Mouse (Mus musculus) megakaryocyte, embryonic 14.5 days (primary cell): ENCODE measurements around the gene Fmod. TPM values are rescaled to one million over a fixed set of nuclear protein-coding genes. Genes with fewer than 3 reads are reported as not detected.

Source experiments
- H3K27me3 ChIP-seq: replicated peaks from 2 replicates; pipeline ENCODE3; 2012; ENCODE audit warnings: inconsistent platforms
- H3K36me3 ChIP-seq: replicated peaks from 2 replicates; pipeline ENCODE3; 2012; ENCODE audit warnings: low read length, inconsistent platforms, mixed read lengths
- H3K4me1 ChIP-seq: 2 replicates; pipeline ENCODE4 v1.6.1; 2012; ENCODE audit warnings: inconsistent platforms
- H3K4me3 ChIP-seq: replicated peaks from 2 replicates; pipeline ENCODE3; 2012; ENCODE audit warnings: moderate library complexity, mild to moderate bottlenecking, inconsistent platforms
- H3K9me3 ChIP-seq: 2 replicates; pipeline ENCODE4 v1.6.1; 2012; ENCODE audit warnings: inconsistent platforms
- FLI1 ChIP-seq: IDR thresholded peaks from 2 replicates; pipeline ENCODE4 v1.6.1; 2012; ENCODE audit warnings: low read length, inconsistent platforms, mixed read lengths
- GATA1 ChIP-seq: IDR thresholded peaks from 3 replicates; pipeline ENCODE4 v1.6.1; 2012; ENCODE audit warnings: mixed read lengths, low read length, inconsistent platforms, borderline replicate concordance
- polyA plus RNA-seq: library from polyadenylated mRNA; stranded (reverse); fragments of >175 nt; gene quantifications from 2 replicates; pipeline ENCODE4 v1.2.3, GENCODE M21; 2012; ENCODE audit warnings: low replicate concordance; ENCODE audit not compliant: insufficient read depth

The Fmod gene
- polyA plus RNA-seq, 1 experiment: not detected

GRCm38 (mm10) chr1:134038336-134038735, 1.3 kb downstream of the Fmod start:
- Histone ChIP-seq H3K27me3 (peaks cover 67% of the 10 kb centered on the region), H3K4me1 (peaks cover under 1% of the 10 kb centered on the region; the same call in 1 of the 2 replicates), H3K9me3 (peaks cover 4% of the 10 kb centered on the region; the same call in 1 of the 2 replicates), H3K36me3 (no peaks in the 10 kb centered on the region), H3K4me3 (no peak overlapping the region)
- TF ChIP-seq GATA1 (no peak), FLI1 (no peak)

- H3K4me3 ChIP-seq: no peak overlapping the region
- H3K36me3 ChIP-seq: no peaks in the 10 kb centered on the region
- peaks cover 4% of the 10 kb centered on the region; the same call in 1 of the 2 replicates for H3K9me3 ChIP-seq
- H3K4me1 ChIP-seq: peaks cover 4% of the 10 kb centered on the region; the same call in 1 of the 2 replicates
- no peak for TF ChIP-seq FLI1
- no peak for TF ChIP-seq GATA1
- peaks cover 68% of the 10 kb centered on the region for H3K27me3 ChIP-seq
Measured at GRCm38 (mm10) chr1:134039361-134039760, 2.3 kb downstream of the Fmod start.

GRCm38 (mm10) chr1:134041900-134042299, 4.8 kb downstream of the Fmod start:
- Histone ChIP-seq H3K4me3 (no peak overlapping the region), H3K27me3 (peaks cover 62% of the 10 kb centered on the region), H3K9me3 (no peaks in the 10 kb centered on the region), H3K36me3 (no peaks in the 10 kb centered on the region), H3K4me1 (peaks cover 17% of the 10 kb centered on the region)
- TF ChIP-seq GATA1 (no peak), FLI1 (no peak)

DNA sequence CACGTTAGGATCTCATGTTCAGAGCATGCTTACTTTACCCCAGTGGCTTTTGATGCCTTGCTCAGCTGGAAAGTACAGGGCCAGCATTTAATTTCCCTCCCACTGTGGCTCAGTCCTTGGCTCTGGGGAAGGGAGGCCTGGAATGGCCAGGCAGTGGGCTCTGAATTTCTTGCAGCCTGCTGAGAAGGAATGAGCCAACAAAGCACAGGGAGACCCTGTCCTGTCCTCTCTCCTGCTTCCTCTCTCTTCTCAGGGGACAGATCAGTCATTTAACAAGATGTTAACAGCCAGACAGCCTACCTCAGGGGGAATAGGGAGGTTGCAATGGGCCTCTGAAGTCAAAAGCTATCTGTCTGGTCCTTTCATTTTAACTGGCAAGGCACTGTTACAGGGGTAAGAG, 5.3 kb downstream of the Fmod start:
- TF ChIP-seq FLI1: no peak
- no peak for TF ChIP-seq GATA1
- no peak overlapping the region for H3K4me3 ChIP-seq
- peaks cover 17% of the 10 kb centered on the region for H3K4me1 ChIP-seq
- peaks cover 62% of the 10 kb centered on the region for H3K27me3 ChIP-seq
- H3K36me3 ChIP-seq: no peaks in the 10 kb centered on the region
- no peaks in the 10 kb centered on the region for H3K9me3 ChIP-seq

DNA sequence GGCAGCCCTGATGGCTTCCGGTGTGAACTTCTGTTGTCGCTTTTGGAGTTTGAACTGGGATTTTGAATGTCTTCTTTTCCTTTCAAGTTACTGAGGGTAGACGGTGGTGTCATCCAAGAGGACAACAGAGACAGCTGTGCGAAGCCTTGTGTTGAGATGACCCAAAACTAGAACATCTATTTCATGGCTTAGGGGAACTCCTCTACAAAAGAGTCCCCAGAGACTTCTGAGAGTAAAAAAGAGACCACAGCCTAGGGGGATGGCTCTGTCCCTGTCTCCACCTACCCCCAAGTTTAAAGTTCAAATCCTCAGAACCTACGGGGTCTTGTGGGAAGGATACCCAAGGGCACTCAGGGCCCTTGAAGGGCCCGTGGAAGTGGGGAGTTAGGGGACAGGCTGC, 7.8 kb downstream of the Fmod start:
- H3K4me1 ChIP-seq: peaks cover 26% of the 10 kb centered on the region
- H3K9me3 ChIP-seq: no peaks in the 10 kb centered on the region
- TF ChIP-seq GATA1 (no peak), FLI1 (no peak)
- peaks cover 49% of the 10 kb centered on the region for H3K27me3 ChIP-seq
- no peak overlapping the region for H3K4me3 ChIP-seq
- H3K36me3 ChIP-seq: no peaks in the 10 kb centered on the region

DNA sequence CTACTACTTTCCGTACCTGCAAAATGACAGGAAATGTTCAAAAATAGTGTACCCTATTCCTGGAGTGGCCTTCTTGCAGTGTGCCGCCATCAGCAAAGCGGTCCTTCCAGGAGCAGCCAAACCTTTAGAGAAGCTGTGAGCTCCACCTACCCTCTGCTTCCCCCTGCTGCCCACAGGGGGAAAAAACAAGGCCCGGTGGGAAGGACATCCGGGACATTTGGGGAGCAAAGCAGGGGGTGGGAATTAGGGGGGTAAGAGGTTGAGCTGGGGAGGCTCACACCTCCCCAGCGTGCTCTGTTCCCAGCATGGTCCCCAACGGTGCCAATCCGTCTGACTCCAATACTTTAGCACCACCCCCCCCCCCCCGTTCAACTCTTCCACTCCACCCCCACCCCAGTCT, 8.9 kb downstream of the Fmod start:
- H3K4me1 ChIP-seq: peaks cover 36% of the 10 kb centered on the region
- no peak for TF ChIP-seq GATA1
- no peak for TF ChIP-seq FLI1

DNA sequence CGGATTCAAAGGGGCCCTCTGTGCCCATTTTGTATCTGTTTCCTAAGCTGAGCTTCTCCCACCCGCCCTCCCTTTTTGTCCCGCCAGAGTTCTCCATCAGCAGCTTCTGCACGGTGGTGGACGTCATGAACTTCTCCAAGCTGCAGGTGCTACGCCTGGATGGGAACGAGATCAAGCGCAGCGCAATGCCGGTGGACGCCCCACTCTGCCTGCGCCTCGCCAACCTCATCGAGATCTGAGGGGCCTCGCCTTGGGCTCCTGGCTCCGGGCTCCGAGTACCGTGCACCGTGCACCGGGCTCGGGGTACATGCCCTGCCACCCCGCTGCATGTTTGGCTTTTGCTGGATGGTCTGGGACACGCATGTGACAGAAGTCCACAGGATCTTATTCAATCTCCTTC, 9.3 kb downstream of the Fmod start:
- Histone ChIP-seq H3K27me3 (peaks cover 48% of the 10 kb centered on the region), H3K36me3 (no peaks in the 10 kb centered on the region), H3K9me3 (no peaks in the 10 kb centered on the region), H3K4me1 (peaks cover 40% of the 10 kb centered on the region), H3K4me3 (no peak overlapping the region)
- TF ChIP-seq GATA1 (no peak), FLI1 (no peak)

More for the DNA sequence above, 8.9 kb downstream of the Fmod start:
- Histone ChIP-seq H3K4me3 (no peak overlapping the region), H3K9me3 (no peaks in the 10 kb centered on the region), H3K27me3 (peaks cover 45% of the 10 kb centered on the region), H3K36me3 (no peaks in the 10 kb centered on the region)

DNA sequence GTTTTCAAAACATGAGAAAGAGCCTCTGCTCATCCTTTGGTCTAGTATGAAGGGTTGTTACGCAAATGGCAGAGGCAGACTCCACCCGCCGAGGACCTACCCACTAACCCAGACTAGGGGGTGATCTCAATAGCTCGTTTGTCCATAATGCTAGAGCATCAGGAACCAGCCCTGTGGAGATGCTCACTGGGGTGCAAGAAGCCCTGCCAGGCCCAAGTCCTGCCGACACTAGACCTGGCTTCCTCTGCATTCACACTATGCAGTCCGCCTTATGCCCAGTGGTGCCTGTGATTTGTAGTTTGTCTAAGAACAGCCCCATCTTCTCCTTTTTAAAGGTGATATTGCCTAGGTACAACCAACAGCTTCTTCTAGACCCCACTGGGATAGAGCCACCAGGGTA, 10.4 kb downstream of the Fmod start:
- no peak overlapping the region for H3K4me3 ChIP-seq
- no peaks in the 10 kb centered on the region for H3K36me3 ChIP-seq
- H3K4me1 ChIP-seq: peaks cover 40% of the 10 kb centered on the region
- H3K27me3 ChIP-seq: peaks cover 48% of the 10 kb centered on the region
- H3K9me3 ChIP-seq: no peaks in the 10 kb centered on the region
- no peak for TF ChIP-seq FLI1
- TF ChIP-seq GATA1: no peak

DNA sequence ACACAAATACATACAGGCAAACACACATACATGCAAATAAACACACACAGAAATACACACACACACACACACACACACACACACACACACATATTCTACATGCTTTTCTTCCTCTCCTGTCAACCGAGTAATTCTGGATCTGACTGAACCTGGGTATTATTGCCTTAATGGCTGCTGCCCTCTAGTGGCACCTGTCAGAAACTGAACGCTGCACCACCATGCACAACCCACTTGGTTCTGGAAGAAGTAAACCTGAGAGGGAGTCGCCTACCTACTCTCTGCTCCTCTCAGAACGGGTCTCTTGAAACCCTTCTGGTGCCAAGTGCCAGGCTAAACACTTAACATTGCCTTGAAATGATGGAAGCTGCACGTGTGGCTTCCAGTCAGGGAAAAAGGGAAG, 11.7 kb downstream of the Fmod start:
- H3K4me3 ChIP-seq: peak overlapping the region; percentile 30
- H3K9me3 ChIP-seq: no peaks in the 10 kb centered on the region
- peaks cover 39% of the 10 kb centered on the region for H3K27me3 ChIP-seq
- no peak for TF ChIP-seq GATA1
- TF ChIP-seq FLI1: no peak
- H3K36me3 ChIP-seq: no peaks in the 10 kb centered on the region
- H3K4me1 ChIP-seq: peaks cover 47% of the 10 kb centered on the region

DNA sequence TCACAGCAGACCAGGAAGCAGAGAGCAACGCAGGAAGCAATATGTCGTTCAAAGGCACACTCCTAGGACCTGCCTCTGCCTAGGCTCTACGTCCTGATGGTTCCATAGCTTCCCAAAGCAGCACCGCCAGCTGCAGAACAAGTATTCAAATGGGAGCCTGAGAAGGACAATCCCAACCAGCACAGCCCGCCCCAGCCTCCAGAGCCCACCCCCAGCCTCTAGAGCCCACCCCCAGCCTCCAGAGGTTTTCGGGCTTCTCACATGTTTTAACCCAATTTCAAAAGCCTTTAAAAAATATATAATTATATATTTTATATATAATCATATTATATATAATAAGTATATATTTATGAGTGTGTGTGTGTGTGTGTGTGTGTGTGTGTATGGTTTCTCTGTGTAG, 12.5 kb downstream of the Fmod start:
- no peak overlapping the region for H3K4me3 ChIP-seq
- TF ChIP-seq FLI1 (no peak), GATA1 (no peak)
- peaks cover 53% of the 10 kb centered on the region for H3K4me1 ChIP-seq
- H3K9me3 ChIP-seq: no peaks in the 10 kb centered on the region
- peaks cover 32% of the 10 kb centered on the region for H3K27me3 ChIP-seq
- H3K36me3 ChIP-seq: no peaks in the 10 kb centered on the region

- Histone ChIP-seq H3K4me3 (no peak overlapping the region), H3K36me3 (no peaks in the 10 kb centered on the region), H3K4me1 (peaks cover 66% of the 10 kb centered on the region), H3K9me3 (no peaks in the 10 kb centered on the region), H3K27me3 (peaks cover 25% of the 10 kb centered on the region)
- TF ChIP-seq GATA1: no peak
- no peak for TF ChIP-seq FLI1
Measured at GRCm38 (mm10) chr1:134053207-134053606, 16.2 kb downstream of the Fmod start.
